Mouse (Mus musculus) midbrain, embryonic 16.5 days (tissue): ENCODE results near the gene Atp5s. TPM values are rescaled to one million over a fixed set of nuclear protein-coding genes. Genes with fewer than 3 reads are reported as not detected.

Experiments
- microRNA counts: library from miRNA; unstranded; fragments of <30 nt; microRNA quantifications from one replicate; lab custom pipeline; 2016
- microRNA-seq: library from miRNA; unstranded; fragments of <30 nt; microRNA quantifications from one replicate; pipeline ENCODE4, GENCODE M21; 2017
- polyA plus RNA-seq: library from polyadenylated mRNA; unstranded; fragments of >200 nt; fragmentation: Nextera tagmentation; extraction: Ambion mirVana; gene quantifications from 2 replicates; pipeline ENCODE4 v1.2.1, GENCODE M21; 2015

Gene Atp5s
- polyA plus RNA-seq, 1 experiment from 2014 or later = 41.6 TPM

MicroRNAs within 50 kb of the gene (microRNA counts, 519-probe panel; counts per million panel counts)
- 386 counts per million, percentile 18 among the panel's probes with 10 or more counts for microRNA mmu-miR-681 (lab: Ali Mortazavi, UCI)

Small RNA genes within 50 kb of the gene (microRNA-seq; reads per million reads assigned to microRNA genes)
- gene Mir681 = not detected

Other genes starting within 250 kb of the Atp5s start
- 29.7 and 30.5 TPM in 2 replicates for gene Vcpkmt, start 141.9 kb upstream of the Atp5s start, polyA plus RNA-seq
- 12.9 and 14.2 TPM in 2 replicates for gene Sos2, start 43.1 kb upstream of the Atp5s start, polyA plus RNA-seq
- 14.6 and 15.6 TPM in 2 replicates for gene L2hgdh, start 77 bp upstream of the Atp5s start, polyA plus RNA-seq
- gene Cdkl1, start 66.3 kb downstream of the Atp5s start, polyA plus RNA-seq = 10.4 and 13.7 TPM in 2 replicates
- 171 and 177 TPM in 2 replicates for gene Atl1, start 167.7 kb downstream of the Atp5s start, polyA plus RNA-seq
- gene Map4k5, start 168.2 kb downstream of the Atp5s start, polyA plus RNA-seq = 24.1 and 26.2 TPM in 2 replicates